Mouse (Mus musculus) NIH3T3 (cell line): Measurements from ENCODE around the gene Nlgn1.

Source experiments
- DNase-seq: peaks from one replicate; pipeline ENCODE4 v3.0.0-alpha.2; 2012; ENCODE audit warnings: low read depth

Gene Nlgn1

GRCm38 (mm10) chr3:26050769-26051168 is 281.5 kb downstream of the Nlgn1 start:
- no peak for DNase-seq

DNA sequence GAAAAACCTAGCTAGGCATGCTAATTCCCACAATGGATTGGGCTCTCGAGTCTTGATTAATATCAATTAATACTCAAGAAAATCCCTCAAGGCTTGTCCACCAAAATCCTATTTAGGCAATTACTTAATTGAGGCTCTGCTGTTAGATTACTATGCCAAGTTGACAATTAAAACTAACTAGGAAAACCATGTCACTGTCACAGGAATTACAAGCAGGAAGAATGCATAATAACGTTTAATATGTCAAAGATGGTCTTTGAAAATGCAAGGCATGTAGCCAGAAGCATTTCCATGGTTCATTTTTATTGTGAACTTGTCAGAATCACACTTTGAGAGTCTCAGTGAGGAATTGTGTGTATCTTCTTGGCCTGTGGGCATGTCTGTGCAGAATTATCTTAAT is 289.3 kb downstream of the Nlgn1 start:
- no peak for DNase-seq

GRCm38 (mm10) chr3:26039696-26040095 is 292.6 kb downstream of the Nlgn1 start:
- no peak for DNase-seq

DNA sequence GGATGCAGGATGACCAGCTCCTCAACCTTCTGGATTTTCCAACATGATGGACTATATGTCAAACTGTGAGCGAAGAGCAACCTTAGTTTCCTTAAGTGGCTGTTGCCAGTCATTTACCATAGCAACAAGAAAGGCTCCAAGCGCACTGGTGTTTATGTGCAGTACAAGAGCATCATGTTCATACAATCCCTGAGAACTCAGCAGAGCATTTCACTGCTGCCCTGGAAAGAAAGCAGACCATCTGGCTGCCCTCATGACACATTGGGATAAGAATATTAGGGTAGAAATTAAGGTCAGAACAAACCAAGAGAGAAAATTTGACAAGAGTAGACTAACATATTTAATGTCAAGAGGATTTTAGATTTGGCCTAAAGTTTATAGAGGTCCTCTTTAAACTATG is 306.2 kb downstream of the Nlgn1 start:
- DNase-seq, result no peak

GRCm38 (mm10) chr3:26023217-26023616 is 309.0 kb downstream of the Nlgn1 start:
- DNase-seq, result no peak

- DNase-seq, result no peak
Measured at GRCm38 (mm10) chr3:26021632-26022184, 310.6 kb downstream of the Nlgn1 start.

DNA sequence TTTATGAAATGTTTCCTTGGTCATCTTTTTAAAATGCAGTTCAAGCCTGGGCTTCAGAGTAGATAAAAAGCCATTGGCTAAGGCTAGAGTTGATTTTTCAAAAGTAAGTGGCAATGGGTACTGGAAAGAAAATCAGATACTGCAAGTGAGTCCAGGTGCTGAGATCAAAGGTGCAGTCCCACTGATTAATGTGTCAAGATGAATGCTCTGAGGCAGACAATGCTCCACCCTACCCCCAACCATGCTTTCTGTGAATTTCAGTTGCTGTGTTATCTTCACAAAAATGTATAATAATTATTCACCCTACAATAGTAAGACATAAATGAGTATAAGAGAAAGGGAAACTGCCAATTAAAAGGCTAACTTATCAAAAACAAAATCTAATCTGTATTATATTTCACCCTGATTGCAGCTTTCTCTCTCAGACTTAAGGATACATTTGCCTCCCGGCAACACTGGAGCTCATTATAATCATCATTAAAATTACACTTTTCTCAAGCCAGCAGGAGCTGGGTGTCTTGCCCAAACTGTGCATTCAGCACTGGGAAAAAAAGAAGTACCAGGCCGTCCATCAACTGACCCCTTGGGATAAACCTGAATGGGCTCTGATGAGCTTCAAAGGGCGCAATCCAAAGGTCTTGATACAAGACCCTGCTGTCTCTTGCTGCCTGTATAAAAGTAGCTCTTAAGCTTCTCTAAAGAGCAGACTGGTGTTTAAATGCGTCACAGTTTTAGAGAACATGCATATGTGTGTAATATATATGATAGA is 320.8 kb downstream of the Nlgn1 start:
- no peak for DNase-seq

GRCm38 (mm10) chr3:26002863-26003608 is 329.2 kb downstream of the Nlgn1 start:
- DNase-seq, result no peak

DNA sequence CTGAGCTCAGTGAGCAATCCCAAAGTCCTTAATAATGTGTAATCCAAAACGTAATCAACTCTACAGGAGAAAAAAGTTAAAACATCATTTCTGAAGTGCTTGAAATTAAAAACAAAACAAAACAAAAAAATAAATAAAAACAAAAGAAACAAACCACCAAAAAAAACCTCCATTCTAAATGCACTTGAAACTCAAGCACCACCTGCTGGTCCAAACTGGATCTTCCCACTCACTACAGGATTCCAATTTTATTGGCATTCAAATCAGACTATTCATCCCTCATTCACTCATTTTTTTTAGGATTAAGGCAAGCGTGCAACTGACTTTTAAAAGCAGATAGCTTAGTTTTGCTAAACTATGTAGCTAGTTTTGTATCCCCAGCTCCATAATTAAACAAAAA is 329.9 kb downstream of the Nlgn1 start:
- DNase-seq, result peak; percentile 3

DNA sequence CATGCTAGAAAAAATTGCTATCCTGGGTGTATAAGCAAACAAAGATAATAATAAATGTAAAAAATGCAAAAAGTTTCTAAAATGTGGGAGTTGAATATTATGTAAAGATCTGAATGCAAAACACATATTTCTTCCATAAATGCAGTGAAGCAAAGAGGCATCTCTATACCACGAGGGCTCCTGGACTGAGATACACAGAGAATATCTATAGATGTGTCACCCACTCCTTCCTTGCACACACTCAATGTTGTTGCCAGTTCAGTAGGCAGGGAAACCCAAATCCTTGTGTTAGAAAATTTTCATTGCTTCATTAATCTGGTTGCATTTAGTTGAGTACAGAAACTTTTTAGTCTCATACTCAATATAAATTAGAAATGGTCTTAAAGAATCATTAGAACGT is 364.7 kb downstream of the Nlgn1 start:
- DNase-seq, result no peak

DNA sequence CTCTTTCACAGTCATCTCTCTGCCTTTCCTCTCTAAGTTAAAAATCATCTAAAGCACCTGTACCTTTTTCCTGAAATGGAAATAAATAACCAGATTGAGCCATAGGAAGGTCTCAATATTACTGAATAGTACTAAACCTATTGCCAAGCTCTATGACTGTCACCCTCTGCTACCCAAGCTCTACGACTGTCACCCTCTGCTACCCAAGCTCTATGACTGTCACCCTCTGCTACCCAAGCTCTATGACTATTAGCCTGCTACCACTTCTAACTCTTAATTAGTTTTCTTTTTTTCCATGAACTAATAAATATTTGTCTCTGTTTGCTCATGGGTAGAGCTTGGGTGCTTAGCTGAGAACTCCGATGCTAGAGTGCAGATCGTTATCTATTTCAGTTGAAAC is 368.0 kb downstream of the Nlgn1 start:
- no peak for DNase-seq

- DNase-seq, result no peak
Measured at GRCm38 (mm10) chr3:25963568-25963967, 368.7 kb downstream of the Nlgn1 start.

GRCm38 (mm10) chr3:25916535-25916934 is 415.7 kb downstream of the Nlgn1 start:
- no peak for DNase-seq

GRCm38 (mm10) chr3:25914365-25915065 is 417.7 kb downstream of the Nlgn1 start:
- no peak for DNase-seq

GRCm38 (mm10) chr3:25903140-25903809 is 429.0 kb downstream of the Nlgn1 start:
- DNase-seq, result no peak

DNA sequence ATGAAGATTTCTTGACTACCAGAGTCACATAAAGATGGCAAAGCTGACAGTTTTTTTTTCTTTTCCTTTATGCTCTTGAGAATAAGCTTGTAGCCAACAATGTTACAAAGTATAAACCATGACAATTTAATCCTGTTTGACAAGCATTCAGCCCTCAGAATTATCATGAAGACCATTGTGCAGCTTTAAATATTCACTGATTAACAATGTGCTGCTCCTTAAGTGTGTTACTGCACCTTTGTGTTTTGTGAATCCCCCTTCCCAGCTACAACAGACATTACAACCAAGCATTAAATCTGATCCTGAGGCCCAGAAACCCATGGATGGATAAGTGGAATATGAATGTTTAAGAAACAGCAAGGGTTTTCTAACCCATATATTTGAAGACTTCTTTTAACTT is 434.8 kb downstream of the Nlgn1 start:
- DNase-seq, result no peak

DNA sequence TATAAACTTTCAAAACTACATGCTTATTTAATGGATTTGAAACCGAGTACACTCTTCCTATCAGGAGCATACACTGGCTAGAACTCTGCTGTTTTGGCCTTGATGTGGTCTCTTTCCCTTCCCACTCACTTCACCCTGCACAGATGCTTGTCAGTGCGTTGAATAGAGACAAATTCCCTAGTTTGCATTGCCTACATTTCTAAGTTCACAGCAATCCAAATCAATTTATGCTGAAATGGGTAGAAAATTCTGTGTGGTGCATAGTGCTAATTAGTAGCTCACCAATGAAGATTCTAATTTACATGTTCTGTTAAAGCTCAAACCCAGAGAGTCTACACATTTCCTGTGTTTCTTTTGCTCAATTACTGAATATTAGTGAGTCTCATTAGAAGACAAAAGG is 447.5 kb downstream of the Nlgn1 start:
- no peak for DNase-seq

GRCm38 (mm10) chr3:25869161-25869560 is 463.1 kb downstream of the Nlgn1 start:
- no peak for DNase-seq

- DNase-seq, result no peak
Measured at GRCm38 (mm10) chr3:25858384-25858783, 473.9 kb downstream of the Nlgn1 start.

DNA sequence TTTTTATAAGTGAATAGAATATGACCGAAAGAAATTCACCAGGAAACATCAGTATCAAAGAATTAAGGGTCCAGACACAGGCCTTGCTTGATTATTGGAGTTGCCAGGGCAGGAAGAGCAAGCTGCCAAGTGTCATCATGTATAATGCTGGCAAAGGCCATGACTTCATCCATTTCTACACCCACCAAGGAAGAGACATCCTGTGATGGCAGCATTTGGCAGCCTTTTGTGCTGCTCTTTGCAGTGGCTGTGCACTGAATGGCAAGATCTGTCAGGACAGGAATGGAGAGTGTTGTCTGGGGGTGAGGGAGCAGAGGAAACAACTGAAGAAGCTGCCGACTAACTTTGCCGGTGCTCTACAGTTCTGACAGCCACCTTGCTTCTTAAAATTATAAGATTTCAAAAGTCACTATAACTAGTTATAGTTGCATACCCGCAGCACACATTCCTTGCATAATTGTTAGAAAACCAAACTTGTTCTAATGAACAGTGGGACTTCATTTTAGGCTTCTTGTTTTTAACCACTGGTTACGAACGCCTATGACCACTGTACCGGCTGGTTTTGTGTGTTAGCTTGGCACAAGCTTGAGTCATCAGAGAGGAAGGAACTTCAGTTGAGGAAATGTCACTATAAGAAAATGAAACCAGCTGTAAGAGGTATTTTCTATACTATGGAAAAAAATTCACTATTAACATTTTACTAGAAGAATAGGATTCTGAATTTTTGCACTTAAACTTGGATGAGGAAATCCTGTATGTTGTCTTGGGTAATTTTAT is 487.4 kb downstream of the Nlgn1 start:
- no peak for DNase-seq

- DNase-seq, result no peak
Measured at GRCm38 (mm10) chr3:25830237-25830636, 502.0 kb downstream of the Nlgn1 start.
